Mouse (Mus musculus) pancreas, adult 10 weeks (tissue): ENCODE results near the gene Cyp4f37. TPM values are rescaled to one million over a fixed set of nuclear protein-coding genes. Genes with fewer than 3 reads are reported as not detected.

Experiments used
- polyA plus RNA-seq: library from polyadenylated mRNA; stranded (reverse); fragments of 350-450 nt; fragmentation: Illumina TruSeq; extraction: RNeasy Lipid Tissue Mini Kit (QIAGEN cat#74804); gene quantifications from one replicate; pipeline ENCODE4 v1.2.3, GENCODE M21; 2015; ENCODE audit warnings: low read depth, low replicate concordance; ENCODE audit not compliant: insufficient read depth

Gene Cyp4f37
- polyA plus RNA-seq, result not detected

GRCm38 (mm10) chr17:32621018-32621417, at the start of gene Cyp4f37:
TSS of gene Cyp4f37 (plus strand) at chr17:32621309.

DNA sequence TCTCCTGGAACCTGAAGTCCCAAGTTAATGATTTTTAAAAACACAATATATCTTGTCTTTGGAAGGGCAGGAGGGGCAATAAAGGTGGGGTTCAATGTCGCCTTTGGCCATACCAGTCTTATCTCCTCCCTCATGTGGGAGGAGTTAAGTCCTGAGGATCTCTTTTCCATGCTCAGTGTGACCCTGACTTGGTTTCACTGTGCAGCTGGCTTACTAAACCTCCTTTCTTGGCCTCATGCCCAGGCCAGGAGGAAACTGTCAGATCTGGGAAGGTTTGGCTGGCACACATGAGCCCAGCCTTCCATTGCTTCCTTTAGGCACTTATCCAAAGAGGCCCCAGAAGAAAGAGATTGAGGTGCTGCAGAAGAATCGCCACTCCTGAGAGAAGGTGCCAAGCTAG, 37.6 kb downstream of the Cyp4f37 start, which contains the start of gene Cyp4f40:
Gene Cyp4f40 (plus strand): TSS at position 189 of the 400 bp plus-strand sequence.

GRCm38 (mm10) chr17:32685048-32685750, 64.1 kb downstream of the Cyp4f37 start, which contains the start of gene Cyp4f15:
TSS of gene Cyp4f15 (plus strand) at chr17:32685627.

Other genes with a start within 250 kb of the Cyp4f37 start
- 8.1 TPM for gene Wiz, start 231.9 kb upstream of the Cyp4f37 start, polyA plus RNA-seq
- 1.8 TPM for gene Rasal3, start 217.7 kb upstream of the Cyp4f37 start, polyA plus RNA-seq
- 0.46 TPM for gene Pglyrp2, start 197.1 kb upstream of the Cyp4f37 start, polyA plus RNA-seq
- 1.4 TPM for gene Cyp4f39, start 168.6 kb upstream of the Cyp4f37 start, polyA plus RNA-seq
- gene Cyp4f17, start 115.3 kb upstream of the Cyp4f37 start, polyA plus RNA-seq, result 4.9 TPM
- gene Cyp4f16, start 84.8 kb upstream of the Cyp4f37 start, polyA plus RNA-seq, result 2.2 TPM
- not detected for gene Cyp4f40, start 37.6 kb downstream of the Cyp4f37 start, polyA plus RNA-seq
- 0.70 TPM for gene Cyp4f15, start 64.3 kb downstream of the Cyp4f37 start, polyA plus RNA-seq
- 5.8 TPM for gene Zfp871, start 167.0 kb downstream of the Cyp4f37 start, polyA plus RNA-seq
- gene Zfp811, start 188.6 kb downstream of the Cyp4f37 start, polyA plus RNA-seq, result 0.66 TPM
- 0.79 TPM for gene Zfp799, start 209.0 kb downstream of the Cyp4f37 start, polyA plus RNA-seq